Mouse (Mus musculus): Measurements from ENCODE around the gene Arhgef40.
"Not testable (repeated sequence)": the region's sequence is repeated elsewhere in the genome, so short reads cannot be mapped to it uniquely, and the experiment has no call there.

Gene Arhgef40

DNA sequence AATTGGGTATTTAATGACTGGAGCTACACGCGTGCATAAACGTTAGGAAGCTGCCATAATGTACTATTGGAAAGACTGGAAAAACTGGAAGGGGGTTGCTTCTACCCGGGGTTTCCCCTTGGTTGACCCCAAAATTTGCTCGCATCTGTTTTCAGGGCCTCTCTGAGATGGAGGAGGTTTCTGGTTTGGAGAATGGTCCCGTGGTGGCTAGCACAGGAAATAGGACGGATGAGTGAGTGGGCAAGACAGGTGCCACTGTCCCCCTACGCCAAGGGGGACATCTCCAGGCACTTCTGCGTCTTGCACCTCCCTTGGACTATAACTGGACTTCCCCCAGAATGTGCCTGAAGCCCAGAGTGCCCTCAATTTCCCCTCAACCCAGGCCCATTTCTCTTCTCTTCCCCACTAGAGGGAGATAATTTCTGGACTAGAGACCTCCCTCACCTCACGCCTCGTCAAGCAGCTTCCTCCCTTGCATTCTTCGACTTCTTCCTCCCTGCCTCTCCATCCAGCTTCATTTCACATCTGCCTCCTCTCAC lies 34.6 kb downstream of the Arhgef40 start:
- no peak for DNase-seq (ENCODE audit: low read depth)

DNA sequence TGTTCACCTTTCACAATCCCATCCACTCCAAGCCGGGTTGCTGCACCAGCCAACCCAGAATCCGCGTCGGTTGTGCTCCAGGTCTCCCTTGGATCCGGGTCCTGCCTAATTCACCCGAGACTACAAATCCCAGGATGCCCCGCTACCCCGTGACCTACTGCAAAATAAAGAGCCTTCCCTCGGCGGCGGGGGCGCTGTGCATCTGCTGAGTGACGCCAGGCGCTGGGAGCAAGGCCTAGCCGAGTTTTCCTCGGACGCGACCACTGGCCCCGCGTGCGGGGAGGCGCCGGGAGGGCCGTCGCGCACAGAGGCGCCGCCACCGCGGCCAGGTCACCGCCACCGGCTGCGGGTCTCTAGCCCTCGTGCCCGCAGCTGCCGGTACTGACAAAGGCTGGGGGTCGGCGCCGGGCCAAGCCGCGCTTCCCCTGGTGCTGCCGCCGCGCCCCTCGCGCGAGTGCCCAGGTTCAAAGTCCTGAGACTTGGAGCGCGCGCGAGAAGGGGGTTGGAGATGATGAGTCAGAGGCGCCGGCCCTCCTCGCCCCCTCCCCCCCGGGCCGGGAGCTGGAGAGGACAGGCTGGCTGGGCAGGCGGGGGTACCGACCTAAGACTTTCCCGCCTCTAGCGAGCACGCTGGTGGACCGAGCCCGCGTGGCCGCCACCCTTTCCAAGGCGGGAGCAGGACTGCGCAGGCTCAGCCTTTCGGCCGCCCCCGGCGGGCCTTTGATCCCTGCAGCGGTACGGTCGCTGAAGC lies 35.2 kb downstream of the Arhgef40 start:
- peak; percentile 96 for DNase-seq (ENCODE audit: low read depth)

DNA sequence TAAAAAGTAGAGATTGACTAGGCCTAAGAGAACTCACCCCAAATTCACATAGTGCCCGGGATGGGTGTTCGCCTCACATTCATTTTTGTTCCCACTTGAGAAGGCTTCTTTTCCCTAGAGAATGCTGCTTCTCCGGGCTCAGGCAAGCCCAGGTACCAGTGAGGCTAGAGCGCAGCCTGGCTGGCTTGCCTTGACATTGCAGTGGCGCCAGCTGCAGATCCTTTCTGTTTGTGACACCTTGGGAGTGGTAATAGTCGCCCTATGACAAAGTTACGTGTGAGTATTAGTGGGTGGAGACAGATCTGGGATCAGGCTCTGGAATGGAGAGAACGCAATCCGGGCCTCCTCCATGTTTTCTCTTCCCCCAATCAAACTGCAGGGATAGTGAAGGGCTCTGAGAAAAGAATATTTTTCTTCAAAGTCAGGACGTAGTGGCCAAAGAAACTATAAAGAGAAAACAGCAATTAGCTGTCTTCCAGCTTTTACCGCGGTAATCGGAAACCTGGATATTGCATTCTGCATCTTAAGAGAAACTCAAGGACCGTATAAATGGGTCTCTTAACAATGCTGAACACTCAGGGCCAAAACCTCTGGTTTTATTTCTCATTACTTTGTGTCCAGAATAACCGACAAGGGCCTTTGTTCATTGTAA lies 36.1 kb downstream of the Arhgef40 start, which contains the start of gene Zfp219:
Gene Zfp219, minus strand, starts transcription at position 248 of the 652 bp plus-strand sequence.
- peak; percentile 75 for DNase-seq (ENCODE audit: low read depth)

DNA sequence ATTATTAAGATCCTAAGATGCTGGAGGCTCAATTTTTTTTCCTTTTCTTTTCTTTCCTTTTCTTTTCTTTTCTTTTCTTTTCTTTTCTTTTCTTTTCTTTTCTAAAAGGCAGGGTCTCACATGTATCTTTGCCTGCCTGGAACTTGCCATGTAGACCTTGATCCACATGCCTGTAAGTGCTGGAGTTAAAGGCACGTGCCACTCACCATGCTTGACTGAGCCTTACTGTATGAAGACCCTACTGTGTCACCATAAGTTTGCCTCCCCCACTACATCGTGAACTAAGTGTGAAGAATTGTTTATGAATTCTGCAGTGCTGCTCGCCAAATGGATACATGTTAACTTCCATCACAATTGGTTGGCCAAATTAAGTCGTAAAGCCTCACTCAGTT lies 36.6 kb downstream of the Arhgef40 start:
- DNase-seq (ENCODE audit: low read depth): no peak

DNA sequence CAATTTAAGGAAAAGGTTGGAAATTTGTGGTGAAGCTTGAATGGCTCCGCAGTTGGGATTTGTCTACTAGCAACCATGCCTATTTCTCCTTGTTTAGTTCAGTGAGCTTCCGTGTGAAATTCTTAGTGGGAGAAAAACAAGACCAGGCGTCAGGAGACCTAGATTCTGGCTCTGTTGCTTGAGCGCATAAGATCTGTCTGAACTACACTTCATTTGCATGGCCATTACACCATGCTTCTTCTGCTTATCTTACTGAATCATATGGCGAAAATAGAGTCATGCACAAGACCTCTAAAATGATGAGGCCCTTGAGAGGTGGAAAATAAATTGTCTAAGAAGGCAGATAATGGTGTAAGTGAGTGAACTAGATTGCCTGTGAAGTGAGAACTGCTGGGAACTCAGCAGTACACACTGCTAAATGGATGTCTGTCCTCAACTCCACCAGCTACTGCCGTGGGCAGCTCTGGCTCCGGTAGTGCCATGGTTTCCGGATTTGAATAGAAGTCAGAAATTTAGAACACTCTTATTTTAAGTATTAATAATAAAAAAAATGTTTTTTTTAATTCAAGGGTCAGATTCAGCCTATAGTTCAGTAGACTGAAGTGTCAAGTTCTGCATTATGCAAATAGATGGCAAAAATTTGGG lies 37.2 kb downstream of the Arhgef40 start:
- DNase-seq (ENCODE audit: low read depth): no peak

DNA sequence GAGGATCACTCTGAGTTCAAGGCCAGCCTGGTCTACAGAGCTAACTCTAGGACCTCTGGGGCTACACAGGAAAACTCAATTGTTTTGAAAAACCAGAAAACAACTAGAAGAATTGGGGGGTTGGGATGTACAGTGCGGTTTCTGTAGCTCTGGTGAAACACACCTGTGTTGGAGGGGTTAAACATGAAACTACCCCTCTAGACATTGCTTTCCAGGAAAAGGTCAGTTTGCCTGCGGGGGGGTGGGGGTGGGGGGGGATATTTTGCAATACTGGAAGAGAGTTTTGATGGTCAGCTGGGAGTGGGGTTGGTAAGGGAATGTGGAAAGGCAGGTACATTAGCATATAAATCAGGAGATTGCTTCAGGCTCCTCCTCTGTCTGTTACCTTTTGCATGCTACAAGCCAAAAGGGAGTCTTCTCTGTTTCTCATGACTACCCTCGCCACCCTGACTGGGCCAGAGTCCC lies 37.8 kb downstream of the Arhgef40 start:
- DNase-seq (ENCODE audit: low read depth): no peak

DNA sequence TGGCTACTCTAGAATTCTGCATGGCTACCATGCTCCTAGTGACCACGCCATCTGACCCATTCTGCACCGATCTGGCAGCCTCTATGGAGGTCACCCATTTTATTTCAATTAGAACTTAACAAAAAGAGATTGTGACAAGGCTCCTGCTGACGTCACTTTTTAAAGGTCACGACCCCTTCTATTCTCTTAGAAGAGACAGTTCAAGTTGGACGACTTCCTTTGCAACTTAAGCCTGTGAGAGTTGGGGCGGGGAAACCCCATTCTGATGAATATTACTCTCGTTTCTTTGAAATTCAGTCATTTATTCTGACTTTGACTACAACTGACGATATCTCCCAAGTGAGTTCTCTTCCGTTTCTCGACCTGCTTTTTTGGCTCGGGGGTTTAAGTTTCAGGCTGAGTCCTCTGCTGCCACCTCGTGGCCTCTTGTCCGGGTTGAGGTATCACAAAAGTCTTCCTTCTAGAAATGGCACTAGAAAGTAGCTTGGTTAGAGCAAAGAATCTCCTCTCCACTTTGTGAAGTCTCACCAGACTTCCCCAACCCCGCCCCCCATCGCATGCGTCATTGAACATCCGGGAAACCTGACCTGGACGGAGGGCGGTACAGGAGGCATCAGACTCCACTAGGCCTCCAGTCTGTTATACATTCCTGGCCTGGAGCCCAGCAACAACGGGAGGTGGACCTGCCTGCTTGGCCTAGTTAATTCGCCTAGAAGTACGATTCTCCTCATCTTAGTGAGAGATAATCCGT lies 38.4 kb downstream of the Arhgef40 start:
- DNase-seq (ENCODE audit: low read depth): peak; percentile 95

DNA sequence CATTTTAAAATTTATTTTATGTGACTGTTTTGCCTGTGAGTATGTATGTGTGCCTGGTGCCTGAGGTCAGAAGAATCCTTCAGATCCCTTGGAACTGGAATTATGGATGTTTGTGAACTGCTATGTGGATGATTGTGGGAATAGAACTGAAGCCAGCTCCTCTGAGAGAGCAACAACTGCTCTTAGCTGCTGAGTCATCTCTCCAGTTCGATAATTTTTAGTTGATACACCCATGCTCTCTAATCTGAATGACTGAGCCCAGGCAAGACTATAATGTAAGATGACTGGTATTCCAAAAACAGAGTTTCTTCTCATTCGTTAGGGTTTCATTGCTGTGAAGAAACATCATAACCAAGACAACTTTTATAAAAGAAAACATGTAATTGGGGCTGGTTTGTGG lies 39.6 kb downstream of the Arhgef40 start:
- no peak for DNase-seq (ENCODE audit: low read depth)

DNA sequence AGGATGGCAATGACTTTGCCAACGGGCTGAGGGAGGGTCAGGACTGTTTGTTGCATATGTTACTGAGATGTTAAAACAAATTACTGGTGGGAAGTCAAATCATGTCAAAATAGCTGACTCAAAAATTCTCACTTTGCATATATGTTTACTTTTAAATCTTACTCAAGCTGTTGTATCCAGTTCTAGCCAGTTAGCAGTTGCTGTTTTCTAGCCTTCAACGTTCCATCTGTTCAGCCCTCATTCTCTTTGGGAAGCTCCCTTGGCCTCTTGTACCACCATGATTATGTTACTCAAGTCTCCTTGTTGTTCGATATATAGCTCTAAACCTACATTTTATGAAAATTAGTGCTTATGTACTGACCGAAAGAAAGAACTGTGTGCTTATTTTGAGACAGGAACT lies 41.8 kb downstream of the Arhgef40 start:
- no peak for DNase-seq (ENCODE audit: low read depth)

DNA sequence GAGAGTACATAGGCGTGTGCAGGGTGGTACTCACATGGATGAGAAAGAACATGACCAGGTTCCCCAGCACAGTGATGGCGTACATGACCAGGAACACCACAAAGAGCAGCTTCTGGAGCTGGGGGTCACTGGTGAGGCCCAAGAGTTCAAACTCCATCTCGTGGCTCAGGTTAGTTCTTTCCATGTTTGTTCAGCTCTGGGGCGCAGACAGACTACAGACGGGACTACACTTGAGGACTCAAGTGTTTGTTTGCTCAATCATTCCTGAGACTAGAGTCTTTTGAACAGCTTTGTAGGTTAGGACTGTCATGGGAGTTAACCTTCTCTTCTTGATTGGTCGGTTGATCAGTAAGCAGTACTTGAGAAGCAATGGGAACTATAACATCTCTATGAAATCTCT lies 51.4 kb downstream of the Arhgef40 start:
- DNase-seq (ENCODE audit: low read depth): no peak

DNA sequence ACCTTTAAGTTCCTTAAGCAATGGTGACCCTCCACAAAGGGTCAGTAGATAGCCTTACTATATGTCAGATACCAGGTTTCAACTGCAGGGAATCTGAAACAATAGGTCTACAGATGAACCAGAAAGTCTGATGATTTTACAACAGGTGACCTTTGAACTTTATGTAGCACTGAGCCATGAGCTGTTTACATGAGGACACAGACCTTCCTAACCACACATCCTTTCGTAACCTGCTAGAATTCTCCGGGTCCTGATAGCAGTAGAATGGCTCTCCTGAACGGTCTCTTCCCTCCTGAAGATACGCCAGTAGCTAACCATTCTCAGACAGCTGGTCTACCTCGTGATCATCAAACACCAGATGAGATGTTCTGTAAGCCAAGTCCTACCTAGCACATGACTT lies 54.8 kb downstream of the Arhgef40 start:
- DNase-seq (ENCODE audit: low read depth): no peak

DNA sequence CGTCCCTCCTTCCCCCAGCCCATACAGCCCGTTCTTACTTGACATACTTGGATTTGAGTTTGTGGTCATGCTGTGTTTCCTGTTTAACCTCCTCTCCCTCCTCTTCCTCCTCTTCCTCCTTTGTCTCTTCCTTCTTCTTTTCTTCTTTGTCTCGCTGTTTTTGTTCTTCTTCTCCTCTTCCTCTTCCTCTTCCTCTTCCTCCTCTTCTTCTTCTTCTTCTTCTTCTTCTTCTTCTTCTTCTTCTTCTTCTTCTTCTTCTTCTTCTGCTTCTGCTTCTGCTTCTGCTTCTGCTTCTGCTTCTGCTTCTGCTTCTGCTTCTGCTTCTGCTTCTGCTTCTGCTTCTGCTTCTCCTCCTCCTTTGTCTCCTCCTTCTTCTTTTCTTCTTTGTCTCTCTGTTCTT lies 57.8 kb downstream of the Arhgef40 start, which contains the start of gene Olfr221:
Gene Olfr221, minus strand, starts transcription at position 101 of the 400 bp plus-strand sequence.
- DNase-seq (ENCODE audit: low read depth): not testable (repeated sequence)

DNA sequence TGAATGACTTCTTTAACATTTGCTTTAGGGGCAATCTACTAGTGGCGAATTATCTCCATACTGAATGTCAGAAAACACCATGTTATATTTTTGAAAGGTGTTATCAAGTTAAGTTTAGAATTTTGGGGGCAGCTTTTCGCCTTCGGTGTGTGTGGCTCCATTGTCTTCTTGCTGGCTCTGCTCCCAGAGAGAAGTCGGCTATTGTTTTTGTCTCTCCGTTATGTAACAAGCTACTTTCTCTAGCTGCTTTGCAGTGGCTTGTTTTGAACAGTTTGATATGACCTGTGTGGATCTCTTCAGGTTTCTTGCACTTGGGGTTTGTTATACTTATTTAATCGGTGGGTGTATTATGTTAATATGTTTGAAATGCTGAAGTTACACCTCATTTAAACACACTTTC lies 58.9 kb downstream of the Arhgef40 start:
- no peak for DNase-seq (ENCODE audit: low read depth)

DNA sequence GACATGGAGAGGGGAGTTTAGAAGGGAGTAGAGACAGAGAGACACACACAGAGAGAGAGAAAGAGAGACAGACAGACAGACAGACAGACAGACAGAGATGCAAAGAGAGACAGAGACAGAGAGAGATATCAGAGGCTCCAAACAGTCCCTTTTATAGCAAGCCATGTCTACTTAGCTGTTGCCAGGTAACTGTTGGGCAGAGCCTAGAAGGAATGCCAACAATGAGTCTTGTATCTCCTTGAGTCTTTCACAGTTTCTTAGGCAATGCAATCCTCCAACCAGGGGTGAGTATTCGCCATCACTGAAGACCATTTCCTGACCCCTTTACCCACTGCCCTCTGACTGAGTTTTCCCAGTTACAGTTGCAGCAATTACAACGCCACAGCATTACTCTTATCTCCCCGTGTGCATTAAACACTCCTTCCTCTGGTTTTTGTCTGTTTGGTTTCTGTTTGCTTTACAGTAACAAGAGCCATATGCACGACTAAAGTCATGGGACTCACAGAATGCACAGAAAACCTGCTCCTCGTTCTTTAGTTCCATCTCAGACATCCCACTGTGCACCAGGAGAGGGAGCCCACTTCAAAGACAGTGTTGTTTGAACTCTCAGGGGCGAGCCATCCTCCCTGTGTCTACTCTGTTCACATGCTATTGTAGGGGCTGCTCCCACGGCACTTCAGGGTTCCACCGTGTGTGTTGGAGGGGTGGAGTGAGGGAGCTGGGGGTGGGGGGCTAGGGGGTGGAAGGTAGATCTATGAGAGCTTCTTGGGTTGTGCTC lies 60.6 kb downstream of the Arhgef40 start:
- peak; percentile 37 for DNase-seq (ENCODE audit: low read depth)

DNA sequence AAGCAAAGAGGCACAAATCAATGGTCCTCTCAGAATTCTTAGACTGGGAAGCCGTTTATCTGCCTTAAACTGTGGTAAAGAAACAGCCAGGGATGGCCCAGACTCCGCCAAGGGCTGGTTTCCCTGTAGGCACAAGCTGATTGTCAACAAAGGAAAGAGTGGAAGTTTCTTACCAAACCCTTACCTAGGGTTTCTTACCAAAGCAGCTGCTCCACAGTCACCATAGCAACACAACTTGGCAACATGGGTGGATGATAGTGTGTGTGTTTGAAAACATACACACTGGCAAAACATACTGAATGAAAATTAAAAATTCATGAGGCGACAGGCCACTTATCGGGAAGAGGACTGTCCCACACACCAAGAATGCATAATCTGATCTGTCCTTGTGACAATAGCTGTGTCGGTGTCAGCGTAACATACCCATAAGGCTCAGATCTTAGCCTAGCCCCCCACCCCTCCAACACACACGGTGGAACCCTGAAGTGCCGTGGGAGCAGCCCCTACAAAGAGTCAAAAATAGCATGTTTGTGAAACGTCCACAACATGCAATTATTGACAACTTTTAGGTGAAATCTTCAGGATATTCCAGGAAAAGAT lies 61.5 kb downstream of the Arhgef40 start:
- DNase-seq (ENCODE audit: low read depth): no peak

DNA sequence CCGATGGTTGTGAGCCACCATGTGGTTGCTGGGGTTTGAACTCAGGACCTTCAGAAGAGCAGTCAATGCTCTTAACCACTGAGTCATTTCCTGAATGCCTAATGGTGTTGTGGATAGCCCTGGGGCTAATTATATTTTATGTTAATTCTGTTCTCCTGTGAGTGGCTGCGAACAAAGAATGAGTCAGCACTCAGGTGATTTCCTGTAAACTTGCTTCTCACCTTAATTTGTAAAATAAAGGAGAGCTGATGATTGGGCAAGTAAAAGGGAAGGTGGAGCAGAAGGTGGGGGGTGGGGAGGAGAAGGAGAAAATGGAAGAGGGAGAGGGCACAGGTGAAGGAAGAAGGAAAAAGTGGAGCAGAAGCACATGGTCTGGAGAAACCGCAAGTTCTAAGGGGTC lies 68.2 kb downstream of the Arhgef40 start:
- not testable (repeated sequence) for DNase-seq (ENCODE audit: low read depth)

Data from naive thymus-derived CD4-positive, alpha-beta T cell, adult 2 months (primary cell).